Mouse (Mus musculus): ENCODE measurements around the gene Tent2. TPM values are rescaled to one million over a fixed set of nuclear protein-coding genes. Genes with fewer than 3 reads are reported as not detected.

Tent2 gene
- 40.9 and 44.2 TPM in 2 replicates for polyA plus RNA-seq (2015; fragmentation: Nextera tagmentation; extraction: Ambion mirVana)

- ATAC-seq, result peak; percentile 100
- H3K27me3 ChIP-seq, result no peaks in the 10 kb centered on the region
- H3K9me3 ChIP-seq, result no peaks in the 10 kb centered on the region
- peaks cover 21% of the 10 kb centered on the region for H3K4me1 ChIP-seq (replicated peaks)
- peak within 1 kb of the TSS; percentile 98 for H3K9ac ChIP-seq (replicated peaks)
- peak within 1 kb of the TSS; percentile 72 for H3K4me2 ChIP-seq (replicated peaks)
- under 1% methylated on average over 72 of the region's 72 CpGs for WGBS
- H3K4me3 ChIP-seq (replicated peaks), result peak within 1 kb of the TSS; percentile 98
- H3K36me3 ChIP-seq, result no peaks in the 10 kb centered on the region
- peak within 1 kb of the TSS; percentile 93 for H3K27ac ChIP-seq
These were observed at the start of gene Tent2 for GRCm38 (mm10) chr13:93191831-93192645. Tent2 (minus strand) TSS chr13:93192385.

DNA sequence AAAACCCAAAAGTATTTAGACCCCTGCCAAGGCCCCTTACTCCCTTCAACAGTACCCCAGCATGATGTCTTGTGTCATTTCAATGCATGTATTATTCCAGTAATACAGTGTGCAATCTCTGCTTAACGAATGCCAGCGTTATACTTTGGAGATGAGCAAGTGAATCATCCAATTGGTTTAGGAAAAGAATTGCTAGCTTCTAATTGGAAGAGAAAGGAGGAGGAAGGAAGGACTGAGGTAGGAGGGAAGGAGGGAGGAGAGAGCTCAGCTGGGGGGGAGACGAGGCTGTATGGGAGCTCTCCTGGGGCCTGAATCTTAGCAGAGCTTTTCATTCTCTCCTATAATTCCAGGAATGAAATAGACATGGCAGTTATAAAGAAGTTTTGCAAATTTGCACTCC, 49.0 kb upstream of the Tent2 start:
- 39% methylated on average over 3 of the region's 3 CpGs for WGBS
- no peak for ATAC-seq

DNA sequence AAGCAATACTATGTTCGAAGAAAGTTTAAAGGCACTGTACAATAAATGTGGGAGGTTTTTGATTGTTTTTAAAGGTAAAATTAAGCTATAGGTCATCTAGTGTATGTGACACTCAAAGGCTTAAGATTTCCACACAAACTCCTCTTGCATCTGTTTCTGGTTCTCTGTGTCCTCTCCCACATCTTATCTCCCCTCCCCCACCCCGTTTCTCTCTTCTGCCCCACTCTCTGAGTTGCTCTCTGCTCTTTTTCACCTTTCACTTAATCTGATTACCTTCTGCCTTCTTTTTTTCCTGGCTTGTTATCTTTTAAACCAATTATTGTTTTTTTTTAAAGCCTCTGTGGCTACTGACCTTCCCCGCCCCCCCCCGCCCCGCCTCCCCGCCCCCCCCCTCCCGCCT, 47.4 kb upstream of the Tent2 start:
- no peak overlapping the region for H3K4me2 ChIP-seq (replicated peaks)
- ATAC-seq, result no peak
- H3K27me3 ChIP-seq, result no peaks in the 10 kb centered on the region
- 57% methylated on average over 3 of the region's 7 CpGs for WGBS
- no peaks in the 10 kb centered on the region for H3K36me3 ChIP-seq
- no peak overlapping the region for H3K9ac ChIP-seq (replicated peaks)
- H3K27ac ChIP-seq, result no peak overlapping the region
- no peak overlapping the region for H3K4me3 ChIP-seq (replicated peaks)
- no peaks in the 10 kb centered on the region for H3K9me3 ChIP-seq
- 0 out of 2 replicates have a peak, but pooled peaks cover 6% of the 10 kb centered on the region for H3K4me1 ChIP-seq (replicated peaks)

More for the DNA sequence above, 49.0 kb upstream of the Tent2 start:
- Histone ChIP-seq H3K27me3 (no peaks in the 10 kb centered on the region), H3K4me3 (replicated peaks) (no peak overlapping the region), H3K4me2 (replicated peaks) (no peak overlapping the region), H3K4me1 (replicated peaks) (0 out of 2 replicates have a peak, but pooled peaks cover 6% of the 10 kb centered on the region), H3K27ac (no peak overlapping the region), H3K9ac (replicated peaks) (no peak overlapping the region), H3K9me3 (no peaks in the 10 kb centered on the region), H3K36me3 (no peaks in the 10 kb centered on the region)

- no peaks in the 10 kb centered on the region for H3K27me3 ChIP-seq
- 83% methylated on average over 9 of the region's 9 CpGs for WGBS
- 0 out of 2 replicates have a peak, but pooled peaks cover 6% of the 10 kb centered on the region for H3K4me1 ChIP-seq (replicated peaks)
- no peak overlapping the region for H3K4me3 ChIP-seq (replicated peaks)
- no peaks in the 10 kb centered on the region for H3K36me3 ChIP-seq
- ATAC-seq, result no peak
- H3K9ac ChIP-seq (replicated peaks), result no peak overlapping the region
- H3K4me2 ChIP-seq (replicated peaks), result no peak overlapping the region
- no peak overlapping the region for H3K27ac ChIP-seq
- no peaks in the 10 kb centered on the region for H3K9me3 ChIP-seq
These were observed 46.9 kb upstream of the Tent2 start for GRCm38 (mm10) chr13:93239134-93239533.

- Histone ChIP-seq H3K4me1 (replicated peaks) (0 out of 2 replicates have a peak, but pooled peaks cover 6% of the 10 kb centered on the region), H3K9ac (replicated peaks) (no peak overlapping the region), H3K9me3 (no peaks in the 10 kb centered on the region), H3K27ac (no peak overlapping the region), H3K4me2 (replicated peaks) (no peak overlapping the region), H3K36me3 (no peaks in the 10 kb centered on the region), H3K27me3 (no peaks in the 10 kb centered on the region), H3K4me3 (replicated peaks) (no peak overlapping the region)
- no peak for ATAC-seq
- WGBS, result 88% methylated on average over 9 of the region's 9 CpGs
These were observed 45.7 kb upstream of the Tent2 start for GRCm38 (mm10) chr13:93237677-93238398.

DNA sequence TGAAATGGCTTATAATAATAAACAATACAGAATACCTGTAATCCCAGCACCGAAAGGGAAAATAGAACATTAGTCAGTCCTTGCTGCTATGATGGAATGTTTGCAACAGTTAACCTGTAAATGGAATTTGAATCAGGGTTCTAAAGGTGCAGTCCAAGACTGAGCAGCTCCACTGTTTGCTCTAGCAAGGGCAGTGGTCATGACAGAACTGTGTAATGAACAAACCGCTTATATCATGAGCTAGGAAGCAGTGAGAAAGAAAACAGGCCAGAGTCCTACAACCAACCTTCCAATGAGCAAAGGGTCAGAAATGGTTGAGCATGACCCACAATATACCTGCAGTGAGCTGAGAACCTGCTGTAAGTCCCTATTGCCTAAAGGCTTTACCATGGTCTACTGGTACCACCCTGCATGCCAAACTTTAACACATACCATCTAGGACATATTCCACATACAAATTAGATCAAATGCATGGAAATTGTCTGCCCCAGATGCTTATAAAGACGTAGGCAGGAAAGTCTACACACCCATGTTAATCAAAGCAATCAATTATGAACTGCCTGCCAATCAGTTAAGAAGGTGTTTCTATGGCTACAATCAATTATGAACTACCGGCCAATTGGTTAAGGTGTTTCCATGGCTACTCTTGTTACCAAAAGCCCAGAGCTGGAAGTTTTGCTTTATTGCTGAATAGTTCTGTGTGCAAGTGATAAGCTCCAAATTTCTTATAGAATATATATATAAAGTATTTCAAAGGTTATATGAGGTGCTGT, 42.3 kb upstream of the Tent2 start:
- no peaks in the 10 kb centered on the region for H3K27me3 ChIP-seq
- H3K27ac ChIP-seq, result no peak overlapping the region
- no peaks in the 10 kb centered on the region for H3K4me1 ChIP-seq (replicated peaks)
- no peaks in the 10 kb centered on the region for H3K9me3 ChIP-seq
- H3K4me2 ChIP-seq (replicated peaks), result no peak overlapping the region
- H3K36me3 ChIP-seq, result no peaks in the 10 kb centered on the region
- 80% methylated on average over 4 of the region's 4 CpGs for WGBS
- H3K4me3 ChIP-seq (replicated peaks), result no peak overlapping the region
- H3K9ac ChIP-seq (replicated peaks), result no peak overlapping the region
- no peak for ATAC-seq

GRCm38 (mm10) chr13:93232335-93232734, 40.1 kb upstream of the Tent2 start:
- WGBS, result 85% methylated on average over 7 of the region's 7 CpGs
- H3K27ac ChIP-seq, result no peak overlapping the region
- H3K9me3 ChIP-seq, result no peaks in the 10 kb centered on the region
- no peak overlapping the region for H3K9ac ChIP-seq (replicated peaks)
- H3K4me1 ChIP-seq (replicated peaks), result no peaks in the 10 kb centered on the region
- no peak overlapping the region for H3K4me3 ChIP-seq (replicated peaks)
- no peak overlapping the region for H3K4me2 ChIP-seq (replicated peaks)
- ATAC-seq, result no peak
- no peaks in the 10 kb centered on the region for H3K27me3 ChIP-seq
- no peaks in the 10 kb centered on the region for H3K36me3 ChIP-seq

DNA sequence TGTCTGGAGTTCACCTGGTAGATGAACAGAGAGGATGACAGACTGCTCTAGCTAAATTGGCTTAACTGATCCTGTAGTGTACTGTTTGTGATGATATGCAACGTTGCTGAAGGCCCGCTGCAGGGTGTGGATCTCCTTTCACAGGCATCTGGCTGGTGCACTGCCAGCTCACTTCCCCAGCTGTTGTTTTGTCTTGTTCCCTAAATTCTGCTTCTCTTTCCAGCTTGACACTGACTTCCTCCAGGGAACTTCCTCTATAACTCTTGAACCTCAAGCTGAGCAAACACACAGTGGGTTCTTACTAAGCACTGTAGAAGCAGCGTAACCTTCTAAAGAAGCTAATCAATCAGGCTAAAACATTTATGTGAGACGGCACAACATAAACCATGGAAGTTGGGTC, 38.8 kb upstream of the Tent2 start:
- Histone ChIP-seq H3K4me1 (replicated peaks) (no peaks in the 10 kb centered on the region), H3K27me3 (no peaks in the 10 kb centered on the region), H3K9ac (replicated peaks) (no peak overlapping the region), H3K27ac (no peak overlapping the region), H3K4me2 (replicated peaks) (no peak overlapping the region), H3K9me3 (no peaks in the 10 kb centered on the region), H3K36me3 (no peaks in the 10 kb centered on the region), H3K4me3 (replicated peaks) (no peak overlapping the region)
- 85% methylated on average over 4 of the region's 4 CpGs for WGBS
- no peak for ATAC-seq

DNA sequence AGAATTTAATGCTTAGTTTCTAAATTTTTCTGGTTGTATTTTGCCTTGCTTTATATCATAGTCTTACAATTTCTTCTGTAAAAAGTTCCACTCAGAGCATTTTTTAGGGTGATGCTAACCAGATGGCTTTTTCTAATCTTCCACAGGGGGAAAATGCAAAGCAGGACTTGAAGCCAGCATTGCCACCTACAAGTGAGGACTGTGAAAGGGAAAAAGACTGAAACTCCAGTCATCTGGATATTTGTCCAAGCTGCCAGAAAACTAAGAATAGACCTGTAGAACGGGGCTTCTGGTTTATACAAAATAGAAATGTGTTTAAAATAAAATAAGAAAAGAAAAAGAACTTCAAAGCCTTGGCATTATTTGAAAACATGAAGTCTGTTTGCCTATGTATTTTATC, 19.6 kb upstream of the Tent2 start:
- Histone ChIP-seq H3K4me1 (replicated peaks) (no peaks in the 10 kb centered on the region), H3K27ac (no peak overlapping the region), H3K4me2 (replicated peaks) (no peak overlapping the region), H3K36me3 (no peaks in the 10 kb centered on the region), H3K27me3 (no peaks in the 10 kb centered on the region), H3K9ac (replicated peaks) (no peak overlapping the region), H3K9me3 (no peaks in the 10 kb centered on the region), H3K4me3 (replicated peaks) (no peak overlapping the region)
- no peak for ATAC-seq
- WGBS, result 73% methylated on average over 1 of the region's 1 CpGs

GRCm38 (mm10) chr13:93192646-93193026, 451 bp upstream of the Tent2 start:
- Histone ChIP-seq H3K4me1 (replicated peaks) (peaks cover 21% of the 10 kb centered on the region), H3K9ac (replicated peaks) (peak overlapping the region; percentile 98), H3K9me3 (no peaks in the 10 kb centered on the region), H3K27me3 (no peaks in the 10 kb centered on the region), H3K36me3 (no peaks in the 10 kb centered on the region), H3K4me2 (replicated peaks) (peak overlapping the region; percentile 72), H3K27ac (peak overlapping the region; percentile 93), H3K4me3 (replicated peaks) (peak overlapping the region; percentile 98)
- ATAC-seq, result no peak; the same call in 1 of the 2 replicates
- WGBS, result 70% methylated on average over 5 of the region's 5 CpGs

DNA sequence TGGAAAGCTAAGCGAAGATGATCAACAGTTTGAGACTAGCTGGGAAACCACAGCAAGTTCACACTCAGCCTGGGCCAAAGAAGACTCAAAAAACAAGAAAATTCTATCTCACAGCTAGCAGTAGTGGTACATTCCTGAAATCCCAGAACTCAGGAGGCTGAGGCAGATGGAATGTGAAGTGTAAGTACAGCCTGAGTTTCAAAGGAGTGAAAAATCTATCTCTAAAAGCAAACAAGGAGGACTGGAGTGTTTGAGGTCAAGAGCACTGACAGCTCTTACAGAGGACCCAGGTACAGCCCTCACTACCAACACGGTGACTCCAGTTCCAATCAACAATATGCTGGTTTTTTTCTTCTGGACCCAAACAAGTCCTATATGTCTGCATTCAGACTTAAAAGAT, 2.8 kb downstream of the Tent2 start:
- H3K9ac ChIP-seq (replicated peaks), result no peak overlapping the region
- ATAC-seq, result no peak
- peaks cover 4% of the 10 kb centered on the region; the same call in 1 of the 2 replicates for H3K36me3 ChIP-seq
- WGBS, result 89% methylated on average over 2 of the region's 2 CpGs
- H3K4me2 ChIP-seq (replicated peaks), result no peak overlapping the region
- H3K4me3 ChIP-seq (replicated peaks), result no peak overlapping the region
- H3K4me1 ChIP-seq (replicated peaks), result peaks cover 21% of the 10 kb centered on the region
- H3K9me3 ChIP-seq, result no peaks in the 10 kb centered on the region
- no peaks in the 10 kb centered on the region for H3K27me3 ChIP-seq
- H3K27ac ChIP-seq, result no peak overlapping the region

- Histone ChIP-seq H3K4me2 (replicated peaks) (no peak overlapping the region), H3K36me3 (peaks cover 4% of the 10 kb centered on the region; the same call in 1 of the 2 replicates), H3K9ac (replicated peaks) (no peak overlapping the region), H3K27ac (no peak overlapping the region), H3K4me3 (replicated peaks) (no peak overlapping the region), H3K9me3 (no peaks in the 10 kb centered on the region), H3K4me1 (replicated peaks) (peaks cover 21% of the 10 kb centered on the region), H3K27me3 (no peaks in the 10 kb centered on the region)
- ATAC-seq, result no peak
- WGBS, result 92% methylated on average over 3 of the region's 3 CpGs
These were observed 3.4 kb downstream of the Tent2 start for GRCm38 (mm10) chr13:93188738-93189137.
